In genomic region chr9:121802747-121803146, GRCm38 (mm10) we compare ENCODE assay signal across 22 mouse cellular contexts. TPM values are rescaled to one million over a fixed set of nuclear protein-coding genes. Genes with fewer than 3 reads are reported as not detected.
"Had no signal": no experiment of that assay in that cellular context is flagged by ENCODE, and none has a peak within 500 bp of the region (broad histone marks: within the 10 kb centered on the region; RNA-seq: fewer than 3 reads in every experiment).

No protein-coding gene starts in this region.

- ATAC-seq: intestine, postnatal 0 days; midbrain, embryonic 13.5 days had no signal

- H3K4me2 ChIP-seq: kidney, embryonic 15.5 days; liver, embryonic 13.5 days; midbrain, embryonic 13.5 days had no signal

- H3K4me3 ChIP-seq: kidney, embryonic 15.5 days; left cerebral cortex, adult 2 months; liver, embryonic 13.5 days; midbrain, embryonic 13.5 days had no signal

- H3K27me3 ChIP-seq: liver, embryonic 13.5 days; midbrain, embryonic 13.5 days had no signal

- H3K36me3 ChIP-seq: kidney, embryonic 15.5 days; liver, embryonic 13.5 days; midbrain, embryonic 13.5 days had no signal

- H3K9me3 ChIP-seq: kidney, embryonic 15.5 days; liver, embryonic 13.5 days; midbrain, embryonic 13.5 days had no signal

- H3K27ac ChIP-seq: kidney, embryonic 15.5 days; left cerebral cortex, adult 2 months; liver, embryonic 13.5 days; midbrain, embryonic 13.5 days; stomach, postnatal 0 days had no signal

- H3K9ac ChIP-seq: kidney, embryonic 15.5 days; liver, embryonic 13.5 days; midbrain, embryonic 13.5 days had no signal

- DNase-seq: kidney, adult 8-10 months; kidney, postnatal 10 days; kidney, postnatal 36 days; layer of hippocampus, postnatal 36 days; liver, embryonic 13.5 days; lung, adult 2 months; lung, postnatal 14 days; lung, postnatal 4 days; right cerebral cortex, adult 18-20 months; right cerebral cortex, postnatal 14 days; right cerebral cortex, postnatal 4 days; thymus, adult 2 months; thymus, postnatal 14 days; thymus, postnatal 4 days had no signal

RNA-seq across cellular contexts. Expression of gene Hhatl, which starts 10.4 kb away (rescaled TPM):
- total RNA-seq: liver, adult 2 months had no signal
- polyA plus RNA-seq: limb, embryonic 11.5 days; liver, adult 2 months had no signal

RNA-seq across cellular contexts. Expression of gene Klhl40, which starts 25.3 kb away (rescaled TPM):
- polyA plus RNA-seq: liver, adult 2 months had no signal

RNA-seq across cellular contexts. Expression of gene Ccdc13, which starts 36.5 kb away (rescaled TPM):
- total RNA-seq: liver, adult 2 months had no signal
- polyA plus RNA-seq: liver, adult 2 months; liver, embryonic 13.5 days; liver, embryonic 16.5 days had no signal
